Mouse (Mus musculus) heart, adult 2 months (tissue): ENCODE data around the gene Arl3.

ENCODE experiments used
- CTCF ChIP-seq: fragments of 200-600 bp; IDR thresholded peaks from 2 replicates; pipeline ENCODE4 v1.8.1; 2022; ENCODE audit warnings: antibody characterized with exemption, mild to moderate bottlenecking, moderate library complexity
- POLR2A ChIP-seq: fragments of 200-500 bp; IDR thresholded peaks from 2 replicates; pipeline ENCODE4 v1.6.1; 2011; ENCODE audit warnings: mild to moderate bottlenecking, low read depth, low read length, control low read depth; ENCODE audit not compliant: insufficient read depth

DNA sequence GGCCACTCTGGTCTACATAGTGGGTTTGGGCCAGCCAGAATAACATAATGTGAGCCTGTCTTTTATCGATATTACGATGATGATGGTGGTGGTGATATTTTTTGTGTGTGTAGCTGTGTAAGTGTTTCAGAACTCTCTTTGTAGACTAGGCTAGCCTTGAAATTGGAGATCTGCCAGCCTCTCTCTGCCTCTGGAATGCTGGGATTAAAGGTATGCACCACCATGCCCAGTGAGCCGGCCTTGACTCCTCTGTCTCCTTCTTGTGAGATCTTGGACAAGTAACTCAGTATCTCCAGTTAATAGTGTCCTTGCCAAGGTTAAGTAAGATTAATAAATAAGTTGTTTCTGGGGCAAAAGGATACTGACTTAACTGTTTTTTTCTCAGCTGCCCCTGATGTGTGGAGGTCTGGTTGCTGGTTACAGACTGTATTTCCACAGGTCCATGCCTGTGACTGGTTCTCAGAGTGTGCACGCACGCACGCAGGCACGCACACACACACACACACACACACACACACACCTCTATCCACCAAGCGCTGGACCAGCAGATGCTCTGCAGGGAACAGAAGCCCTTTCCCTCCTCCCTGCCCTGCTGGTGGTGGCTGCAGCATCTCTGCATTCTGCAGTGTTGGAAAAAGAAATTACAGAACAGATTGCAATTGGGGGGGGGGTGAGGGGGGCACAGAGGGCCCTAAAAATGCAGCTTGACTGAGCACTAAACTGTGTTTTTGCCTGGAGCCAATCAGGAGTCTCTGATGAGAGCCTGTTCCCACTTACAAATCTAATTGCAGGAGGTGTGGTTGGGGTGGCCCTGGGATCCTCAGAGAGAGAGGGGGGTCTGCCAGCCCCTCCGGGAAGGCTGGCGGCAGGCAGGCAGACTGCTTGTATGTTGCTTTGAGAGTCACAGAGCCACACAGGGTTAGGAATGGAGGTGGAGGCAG is 47.0 kb downstream of the Arl3 start:
- TF ChIP-seq CTCF (no peak), POLR2A (no peak)
